Mouse (Mus musculus) embryo, embryonic 10.5 days (tissue): Measurements from ENCODE around the gene Klhl22.

ENCODE experiments used
- DNase-seq: peaks from one replicate; pipeline ENCODE4 v3.0.0-alpha.2; 2015; ENCODE audit warnings: low spot score

Gene Klhl22

DNA sequence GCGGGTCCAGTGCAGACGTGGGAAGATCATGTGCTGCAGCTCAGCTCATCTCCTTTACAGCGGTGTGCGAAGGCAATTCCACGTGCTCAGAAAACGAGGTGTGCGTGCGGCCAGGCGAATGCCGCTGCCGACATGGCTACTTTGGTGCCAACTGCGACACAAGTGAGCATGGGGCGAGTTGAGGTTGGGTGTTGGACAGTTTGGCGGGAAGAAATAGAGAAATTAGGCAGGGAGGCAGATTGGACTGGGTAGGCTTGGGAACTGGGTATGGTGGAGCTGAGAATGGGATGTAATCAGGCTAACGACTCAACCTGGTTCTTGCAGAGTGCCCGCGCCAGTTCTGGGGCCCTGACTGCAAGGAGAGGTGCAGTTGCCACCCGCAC is 43.0 kb downstream of the Klhl22 start:
- peak; percentile 27 for DNase-seq

DNA sequence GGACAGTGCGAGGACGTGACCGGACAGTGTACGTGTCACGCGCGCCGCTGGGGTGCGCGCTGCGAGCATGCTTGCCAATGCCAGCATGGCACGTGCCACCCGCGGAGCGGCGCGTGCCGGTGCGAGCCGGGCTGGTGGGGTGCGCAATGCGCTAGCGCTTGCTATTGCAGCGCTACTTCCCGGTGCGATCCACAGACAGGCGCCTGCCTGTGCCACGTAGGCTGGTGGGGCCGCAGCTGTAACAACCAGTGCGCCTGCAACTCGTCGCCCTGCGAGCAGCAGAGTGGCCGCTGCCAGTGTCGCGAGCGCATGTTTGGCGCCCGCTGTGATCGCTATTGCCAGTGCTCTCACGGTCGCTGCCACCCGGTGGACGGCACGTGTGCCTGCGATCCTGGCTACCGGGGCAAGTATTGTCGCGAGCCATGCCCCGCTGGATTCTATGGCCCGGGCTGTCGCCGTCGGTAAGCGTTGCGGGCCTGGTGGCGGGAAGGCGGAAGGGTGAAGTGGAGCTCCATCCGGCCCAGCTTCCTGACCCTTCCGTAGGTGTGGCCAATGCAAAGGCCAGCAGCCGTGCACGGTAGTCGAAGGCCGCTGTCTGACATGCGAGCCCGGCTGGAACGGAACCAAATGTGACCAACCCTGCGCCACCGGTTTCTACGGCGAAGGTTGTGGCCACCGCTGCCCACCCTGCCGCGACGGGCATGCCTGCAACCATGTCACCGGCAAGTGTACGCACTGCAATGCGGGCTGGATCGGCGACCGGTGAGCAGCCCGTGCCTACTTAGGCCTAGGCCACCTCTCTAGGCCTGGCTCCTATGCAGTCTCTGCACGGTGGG is 43.6 kb downstream of the Klhl22 start:
- peak; percentile 40 for DNase-seq

DNA sequence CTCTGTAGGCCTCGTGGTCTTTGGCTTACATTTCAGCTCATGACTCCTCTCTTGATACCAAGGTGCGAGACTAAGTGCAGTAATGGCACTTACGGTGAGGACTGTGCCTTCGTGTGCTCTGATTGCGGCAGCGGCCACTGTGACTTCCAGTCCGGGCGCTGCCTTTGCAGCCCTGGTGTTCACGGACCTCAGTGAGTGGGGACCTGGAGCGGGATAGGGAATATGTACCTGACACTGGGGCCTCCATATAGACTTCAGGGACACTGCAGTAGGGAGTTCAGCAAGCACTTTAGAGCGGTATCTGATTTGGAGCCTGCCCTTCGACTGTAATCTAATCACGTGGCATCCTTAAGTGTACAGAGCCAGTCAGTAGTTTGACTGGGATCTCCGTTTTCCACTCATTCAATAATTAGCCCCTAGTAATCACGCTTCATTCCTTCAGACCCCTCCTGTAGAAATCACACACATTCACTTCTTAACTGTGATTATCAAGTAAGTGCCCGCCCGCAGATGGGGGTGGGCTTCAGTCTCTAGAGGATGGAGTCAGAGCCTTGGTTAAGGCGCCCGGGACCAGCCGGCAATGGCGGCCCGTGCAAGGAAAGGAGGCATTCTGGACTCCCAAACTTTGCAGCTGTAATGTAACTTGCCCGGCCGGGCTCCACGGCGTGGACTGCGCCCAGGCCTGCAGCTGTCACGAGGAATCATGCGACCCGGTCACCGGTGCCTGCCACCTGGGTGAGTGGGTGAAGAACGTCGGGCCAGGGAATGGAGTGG is 44.4 kb downstream of the Klhl22 start:
- DNase-seq, result peak; percentile 45

DNA sequence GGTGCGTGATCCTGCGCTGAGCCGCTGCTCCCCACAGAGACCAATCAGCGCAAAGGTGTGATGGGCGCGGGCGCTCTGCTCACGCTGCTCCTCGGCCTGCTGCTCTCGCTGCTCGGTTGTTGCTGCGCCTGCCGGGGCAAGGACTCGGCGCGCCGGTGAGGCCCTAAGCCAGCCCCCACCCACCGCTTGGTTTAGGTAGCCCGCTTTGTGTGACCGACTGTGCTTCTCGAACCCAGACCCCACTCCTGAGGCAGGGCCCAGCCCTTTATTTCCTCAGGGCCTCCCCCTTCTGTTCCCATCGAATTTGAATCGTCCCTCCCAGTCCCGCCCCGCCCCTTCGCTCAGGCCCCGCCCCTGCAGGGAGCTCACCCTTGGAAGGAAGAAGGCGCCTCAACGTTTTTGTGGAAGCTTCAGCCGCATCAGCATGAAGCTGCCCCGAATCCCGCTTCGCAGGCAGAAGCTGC is 45.1 kb downstream of the Klhl22 start:
- DNase-seq, result peak; percentile 81

DNA sequence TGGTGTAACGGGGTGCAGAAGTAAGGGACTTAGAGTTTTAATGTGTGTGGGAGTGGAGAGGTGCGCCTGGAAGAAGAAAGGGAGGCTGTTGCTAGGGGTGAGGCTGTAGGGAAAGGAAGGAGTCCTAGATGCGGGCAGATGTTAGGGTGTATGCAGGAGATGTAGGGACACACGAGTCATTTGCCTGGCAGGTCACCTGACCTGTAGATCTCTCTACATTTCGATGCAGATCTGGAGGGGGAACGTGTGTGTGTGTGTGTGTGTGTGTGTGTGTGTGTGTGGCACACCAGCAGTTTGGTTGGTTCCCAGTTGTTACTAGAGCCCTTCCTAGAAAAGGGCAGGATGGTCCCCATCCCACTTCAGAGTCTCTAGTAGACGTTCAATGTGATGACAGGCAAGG is 45.6 kb downstream of the Klhl22 start:
- no peak for DNase-seq

DNA sequence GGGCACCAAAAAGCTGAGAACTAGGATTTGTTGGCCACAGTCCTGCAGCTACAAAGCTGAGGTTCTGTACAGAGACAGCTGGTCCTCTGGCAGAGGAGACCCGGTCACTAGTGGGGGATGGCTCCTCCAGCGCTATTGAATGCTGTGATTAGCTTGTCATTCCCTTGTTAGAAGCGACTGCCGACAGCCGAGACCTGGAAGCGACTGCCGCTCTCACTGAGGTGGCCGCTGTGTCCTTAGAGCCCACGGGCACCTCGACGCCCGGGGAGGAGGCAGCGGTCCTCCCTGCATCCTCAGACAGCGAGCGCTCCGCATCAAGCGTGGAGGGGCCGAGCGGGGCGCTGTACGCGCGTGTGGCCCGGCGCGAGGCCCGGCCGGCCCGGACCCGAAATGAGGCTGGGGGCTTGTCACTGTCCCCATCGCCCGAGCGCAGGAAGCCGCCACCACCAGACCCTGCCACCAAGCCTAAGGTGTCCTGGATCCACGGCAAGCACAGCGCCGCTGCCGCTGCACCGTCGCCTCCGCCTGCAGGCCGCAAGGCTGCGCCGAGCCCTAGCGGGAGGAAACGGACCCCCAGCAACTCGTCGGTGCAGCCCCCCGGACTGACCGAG is 47.3 kb downstream of the Klhl22 start:
- DNase-seq, result peak; percentile 30

DNA sequence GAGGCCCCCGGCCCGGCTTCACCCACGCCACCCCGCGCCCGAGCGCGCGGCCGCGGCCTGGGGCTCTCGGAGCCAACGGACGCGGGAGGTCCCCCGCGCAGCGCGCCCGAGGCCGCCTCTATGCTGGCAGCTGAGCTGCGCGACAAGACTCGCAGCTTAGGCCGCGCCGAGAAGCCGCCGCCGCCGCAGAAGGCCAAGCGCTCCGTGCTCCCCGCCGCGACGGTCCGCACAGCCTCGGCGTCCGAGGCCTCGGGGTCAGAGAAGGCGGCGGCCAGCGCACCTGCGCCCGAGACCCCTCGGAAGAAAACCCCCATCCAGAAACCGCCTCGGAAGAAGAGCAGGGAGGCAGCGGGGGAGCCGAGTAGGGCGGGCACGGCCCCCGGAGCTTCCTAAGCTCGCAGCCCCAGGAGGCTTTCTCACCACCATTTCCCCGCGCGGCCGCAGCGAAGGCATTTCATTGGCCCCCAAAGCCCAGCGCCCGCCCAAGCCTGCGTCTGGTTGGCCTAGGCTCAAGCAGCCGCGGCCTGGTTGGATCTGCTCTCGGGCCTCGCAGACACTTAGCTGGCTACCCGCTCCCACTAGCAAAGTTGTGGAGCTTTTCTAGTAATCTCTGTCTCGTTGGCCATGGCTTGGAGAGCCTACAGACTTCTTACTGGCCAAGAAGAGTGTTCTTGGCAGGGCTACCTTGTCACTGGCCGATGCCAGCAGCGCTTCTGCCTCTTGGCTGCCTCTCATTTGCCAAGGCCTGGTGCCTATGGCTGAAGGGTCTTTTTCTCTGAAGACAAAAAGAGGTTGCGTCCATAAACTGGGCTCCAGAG is 48.0 kb downstream of the Klhl22 start:
- peak; percentile 95 for DNase-seq

DNA sequence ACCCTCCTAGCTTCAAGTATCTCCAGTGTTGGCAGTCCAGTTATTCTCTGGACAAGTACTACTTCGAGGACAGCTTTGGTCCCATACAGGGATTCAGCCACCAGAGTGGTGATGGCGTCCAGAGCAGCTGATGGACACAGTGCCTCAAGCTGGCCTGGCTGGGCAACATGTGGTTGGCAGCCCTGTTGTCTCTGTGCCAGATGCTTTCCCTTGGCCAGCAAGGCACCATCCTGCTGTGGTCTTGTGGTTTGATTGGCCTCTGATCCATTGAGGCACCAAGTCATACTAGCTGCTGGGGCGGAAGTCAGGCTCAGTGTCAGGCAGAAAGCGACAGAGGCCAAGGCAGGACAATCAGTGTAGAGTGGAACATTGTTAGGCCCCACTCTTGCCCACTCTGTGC is 49.7 kb downstream of the Klhl22 start:
- peak; percentile 18 for DNase-seq

DNA sequence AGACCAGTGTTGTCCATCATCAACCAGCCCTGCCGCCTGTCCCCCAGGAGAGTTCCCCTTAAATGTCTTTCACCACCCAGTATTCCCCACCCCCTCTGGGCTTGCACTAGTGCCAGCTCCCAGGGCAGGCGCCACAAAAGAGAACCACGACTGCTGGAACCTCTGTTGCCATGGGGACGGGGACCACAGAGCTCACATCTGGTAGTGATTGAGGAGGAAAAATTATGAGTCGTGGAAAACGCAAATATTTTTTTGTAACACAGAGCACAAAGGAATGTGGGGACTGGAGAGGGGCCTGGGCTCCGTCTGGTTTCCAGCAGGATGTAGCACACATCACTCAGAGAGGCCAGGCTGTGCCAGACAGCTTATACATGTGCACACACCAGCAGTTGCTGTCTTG is 50.3 kb downstream of the Klhl22 start:
- peak; percentile 86 for DNase-seq

DNA sequence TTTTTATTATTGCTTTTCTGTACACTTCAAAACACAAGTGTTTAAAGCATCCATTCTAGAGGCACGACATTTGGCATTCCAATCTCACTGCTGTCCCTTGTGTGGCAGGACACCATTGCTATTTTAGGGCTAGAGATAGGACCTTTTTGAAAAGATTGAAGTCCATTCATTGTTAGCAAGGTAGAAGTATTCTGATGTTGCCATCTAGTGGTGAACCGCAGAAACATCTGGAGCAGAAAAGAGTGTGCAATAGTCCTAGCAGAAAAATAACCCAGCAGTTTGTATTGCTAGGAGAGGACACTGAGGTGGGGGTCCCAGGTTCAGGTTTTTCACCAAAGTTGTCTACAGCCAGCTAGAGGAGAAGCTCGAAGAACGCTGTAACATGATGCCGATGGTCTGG is 52.7 kb downstream of the Klhl22 start:
- peak; percentile 86 for DNase-seq

DNA sequence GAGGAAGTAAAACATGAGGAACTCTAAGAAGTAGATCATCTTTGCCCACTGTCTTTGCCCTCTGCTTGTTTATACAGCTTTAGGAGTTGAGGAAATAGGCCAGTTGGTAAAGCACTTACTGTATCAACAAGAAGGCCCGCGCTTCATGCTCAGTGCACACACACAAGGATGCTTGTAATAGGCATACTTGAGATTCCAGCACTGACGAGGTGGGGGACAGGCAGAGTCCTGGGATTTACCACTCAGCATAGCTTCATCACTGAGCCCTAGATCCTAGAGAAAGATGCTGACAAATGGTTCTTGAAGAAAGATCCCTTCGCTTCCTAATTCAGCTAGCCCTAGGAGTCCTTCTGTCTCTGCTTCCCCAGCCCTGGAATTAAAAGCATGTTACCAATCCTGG is 53.8 kb downstream of the Klhl22 start:
- no peak for DNase-seq

DNA sequence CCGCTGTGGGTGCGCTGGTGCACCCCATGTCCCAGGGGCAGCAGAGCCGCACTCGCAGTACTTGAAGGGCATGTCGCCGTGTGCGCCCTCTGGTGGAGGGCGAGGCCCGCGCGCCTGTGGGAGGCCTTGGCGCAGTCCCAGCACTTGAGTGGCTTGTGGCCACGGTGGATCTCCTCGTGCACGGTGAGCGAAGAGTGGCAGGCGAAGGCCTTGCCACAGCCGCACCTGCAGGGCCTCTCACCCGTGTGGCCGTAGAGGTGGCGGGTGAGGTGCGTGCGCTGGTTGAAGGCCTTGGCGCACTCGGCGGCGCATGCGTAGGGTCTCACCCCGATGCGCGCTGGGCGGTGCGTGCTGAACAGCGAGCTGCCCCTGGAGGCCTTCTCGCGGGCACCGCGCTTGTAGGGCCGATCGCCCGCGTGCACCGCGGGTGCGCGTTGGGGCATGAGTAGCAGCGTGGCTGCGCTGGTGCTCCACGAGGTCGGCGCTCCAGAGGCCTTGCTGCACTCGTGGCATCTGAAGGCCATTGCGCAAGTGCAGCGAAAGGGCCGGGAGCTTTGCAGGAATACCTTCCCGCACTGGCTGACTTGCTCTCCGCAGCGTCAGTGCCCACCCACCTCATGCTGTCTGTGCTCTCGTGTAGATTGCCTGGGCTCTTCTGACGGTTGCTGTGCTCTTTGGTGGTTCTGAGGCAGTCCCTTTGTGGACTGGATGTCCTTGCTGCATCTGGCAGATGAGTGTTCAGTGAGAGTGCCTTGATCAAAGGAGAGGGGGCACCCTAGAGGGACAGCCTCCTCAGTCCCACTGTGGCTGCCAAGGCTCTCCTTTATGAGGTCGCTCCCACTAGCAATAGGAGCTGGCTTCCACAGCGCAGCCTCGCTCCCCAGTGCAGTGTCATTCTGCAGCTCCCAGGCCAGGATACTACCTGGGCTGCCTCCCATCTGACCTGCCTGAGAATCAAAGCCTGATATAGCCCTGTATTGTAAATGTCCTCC is 56.3 kb downstream of the Klhl22 start:
- DNase-seq, result peak; percentile 87

DNA sequence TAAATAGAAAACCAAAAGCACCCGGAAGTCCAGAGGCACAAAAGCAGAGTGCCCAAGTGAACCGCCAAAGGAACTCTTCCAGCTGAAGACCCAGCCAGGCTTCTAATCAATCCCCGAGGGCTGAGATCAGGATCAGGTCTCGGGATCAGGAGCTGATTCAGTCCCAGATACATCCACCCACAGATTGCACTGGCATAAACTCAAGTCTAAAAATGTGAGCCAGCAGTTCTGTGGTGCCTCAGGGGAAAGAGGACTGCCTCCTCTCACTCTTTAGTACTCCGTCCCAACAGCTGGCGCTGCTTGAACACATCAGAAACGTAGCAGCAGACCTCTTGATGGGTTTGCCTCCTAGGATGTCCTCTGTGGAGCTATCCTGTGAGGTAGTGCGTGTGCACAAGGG is 57.1 kb downstream of the Klhl22 start:
- DNase-seq, result no peak

DNA sequence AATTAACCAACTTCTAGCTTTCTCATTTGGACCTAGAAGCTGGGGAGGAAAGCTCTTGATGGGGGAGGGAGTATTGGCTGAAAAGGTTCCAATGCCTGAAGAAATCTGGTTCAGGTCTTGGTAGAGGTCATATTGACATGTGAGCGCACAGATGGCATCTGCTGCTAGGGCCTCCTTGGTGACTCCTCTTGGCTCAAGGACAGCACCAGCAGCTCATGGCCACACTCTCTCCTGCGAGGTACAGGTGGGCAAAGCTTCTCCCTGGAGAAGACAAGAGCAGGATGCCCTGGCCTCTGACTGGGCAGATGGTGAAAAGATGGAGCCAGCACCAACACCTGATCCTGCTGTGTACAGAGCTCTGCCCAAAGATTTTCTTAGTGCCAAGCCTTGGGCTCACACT is 67.1 kb downstream of the Klhl22 start:
- DNase-seq, result no peak

DNA sequence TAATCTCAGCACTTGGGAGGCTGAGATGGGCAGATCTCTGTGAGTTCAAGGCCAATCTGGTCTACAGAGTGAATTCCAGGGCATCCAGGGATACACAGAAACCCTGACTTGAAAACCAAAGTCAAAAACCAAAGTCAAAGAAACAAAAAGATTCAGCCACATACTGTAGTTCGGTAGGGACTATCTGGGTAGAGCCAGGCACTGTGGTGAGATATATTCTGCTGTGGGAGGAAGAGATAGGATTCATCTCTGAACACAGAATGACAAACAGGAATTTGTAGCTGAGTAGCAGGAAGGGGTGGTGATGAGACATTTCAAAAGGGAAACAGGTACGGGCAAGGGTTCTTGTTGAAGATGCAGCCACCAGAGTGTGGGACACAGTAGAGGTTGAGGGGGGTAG is 68.8 kb downstream of the Klhl22 start:
- DNase-seq, result no peak

DNA sequence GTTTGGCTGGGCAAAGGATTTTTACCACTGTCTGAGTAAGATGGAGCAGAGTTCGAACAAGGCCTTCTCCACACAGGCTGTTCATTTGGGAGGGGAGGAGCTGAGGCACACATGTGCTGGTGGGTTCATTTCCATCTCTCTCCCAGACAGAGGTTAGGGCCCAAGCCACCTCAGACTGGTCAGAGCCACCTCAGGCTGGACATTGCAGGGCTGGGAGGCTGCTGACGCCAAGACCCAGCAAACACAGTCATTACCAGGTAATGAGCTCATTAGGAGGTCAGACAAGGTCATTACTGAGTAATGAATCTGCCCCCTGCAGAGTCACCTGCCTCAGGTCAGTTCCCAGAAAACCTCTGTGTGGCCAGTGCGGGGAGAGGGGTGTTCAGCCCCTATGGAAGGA is 69.4 kb downstream of the Klhl22 start:
- DNase-seq, result no peak

DNA sequence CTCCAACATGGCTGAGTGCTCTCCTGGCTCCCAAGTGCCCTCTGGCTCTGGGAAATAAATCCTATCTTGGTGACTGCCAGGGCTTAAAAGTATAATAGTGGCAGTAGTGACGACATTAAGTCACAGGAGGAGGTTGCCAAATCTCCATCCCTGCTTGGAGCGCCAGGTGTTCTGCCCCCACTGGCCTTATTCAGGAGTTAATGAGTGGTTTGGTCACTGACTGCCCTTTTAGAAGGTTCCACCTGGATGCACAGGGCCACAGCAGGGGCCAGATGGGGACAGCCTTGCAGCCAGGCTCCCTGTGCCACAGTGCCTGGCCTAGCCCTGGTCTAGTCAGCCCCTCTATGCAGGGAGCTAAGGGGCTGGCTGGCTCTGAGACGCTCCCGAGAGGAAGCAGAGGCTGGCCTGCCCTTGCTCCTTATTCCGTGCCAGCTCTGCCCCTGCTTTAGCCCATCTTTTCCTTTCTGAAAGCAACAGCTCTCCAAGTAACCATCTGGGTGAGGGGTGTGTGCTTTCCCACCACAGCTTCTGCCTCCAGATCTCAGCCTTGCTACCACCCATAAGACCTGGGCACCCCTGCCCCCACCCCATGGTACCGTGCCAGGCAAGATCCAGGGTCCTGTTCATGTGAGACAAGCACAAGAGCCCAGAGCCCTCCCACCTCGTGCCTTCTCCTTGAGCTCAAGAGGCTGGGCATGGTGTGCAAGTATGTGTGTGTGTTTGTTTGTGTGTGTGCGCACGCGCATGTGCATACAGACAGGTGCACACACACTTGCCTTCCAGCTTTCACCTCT is 71.2 kb downstream of the Klhl22 start:
- no peak for DNase-seq

DNA sequence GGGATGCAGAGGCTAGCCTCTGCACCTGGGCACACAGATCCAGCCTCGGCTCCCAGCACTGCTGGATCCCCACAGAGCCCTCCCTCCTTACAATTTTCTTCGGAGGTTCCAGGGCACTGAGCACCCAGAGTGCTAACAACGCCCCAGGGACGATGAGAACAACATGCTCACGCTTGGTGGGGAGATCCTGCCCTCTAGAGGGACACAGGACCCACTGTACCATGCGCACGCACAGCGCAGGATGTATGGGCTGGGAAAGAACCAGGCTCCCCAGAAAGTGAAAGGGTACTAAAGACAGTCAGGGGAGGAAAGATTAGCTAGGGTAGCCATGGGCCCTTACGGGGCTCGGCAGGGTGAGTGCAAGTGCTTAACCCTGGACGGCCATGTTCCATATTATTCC is 72.4 kb downstream of the Klhl22 start:
- DNase-seq, result peak; percentile 36

DNA sequence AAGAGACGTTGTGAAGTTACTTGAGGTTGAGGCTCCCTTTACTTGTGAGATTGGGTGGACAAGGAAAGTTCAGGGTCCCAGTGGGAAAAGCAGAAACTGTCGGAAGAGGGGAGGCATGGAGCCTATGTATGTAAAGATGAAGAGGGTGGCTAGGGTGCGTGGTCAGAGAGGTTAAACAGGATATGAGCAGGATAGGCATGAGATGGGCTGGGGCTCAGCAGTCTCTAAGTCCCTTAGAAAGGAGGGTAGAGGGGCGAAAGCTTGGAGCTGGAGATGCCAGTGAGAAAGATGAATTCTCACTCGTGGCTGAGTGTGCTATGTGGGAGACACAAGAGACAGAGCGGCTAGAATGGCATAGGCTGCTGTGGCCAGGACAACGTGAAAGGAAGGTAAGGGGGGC is 73.4 kb downstream of the Klhl22 start, which contains the start of gene B830017H08Rik:
Gene B830017H08Rik, plus strand, starts transcription at position 301 of the 400 bp plus-strand sequence.
- no peak for DNase-seq

DNA sequence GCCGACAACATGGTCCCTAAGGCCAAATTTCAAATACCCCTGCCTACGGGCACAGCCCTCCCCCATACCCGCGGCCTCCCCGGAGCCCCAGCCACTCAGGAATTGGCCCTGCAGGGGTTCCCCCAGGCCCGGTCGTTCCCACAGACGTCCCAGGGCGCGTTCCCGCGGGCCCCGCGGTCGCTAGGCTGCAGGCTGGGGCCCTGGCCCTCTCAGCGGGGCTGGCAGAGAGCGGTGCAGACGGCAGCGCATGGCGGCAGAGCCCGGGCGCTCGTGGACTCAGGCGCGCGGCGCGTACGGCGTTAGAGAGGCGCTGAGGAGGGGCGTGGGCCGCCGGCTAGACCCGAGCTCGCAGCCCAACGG is 73.9 kb downstream of the Klhl22 start:
- peak; percentile 50 for DNase-seq
